Mouse (Mus musculus): Measurements from ENCODE around the gene Trpm8.

DNA sequence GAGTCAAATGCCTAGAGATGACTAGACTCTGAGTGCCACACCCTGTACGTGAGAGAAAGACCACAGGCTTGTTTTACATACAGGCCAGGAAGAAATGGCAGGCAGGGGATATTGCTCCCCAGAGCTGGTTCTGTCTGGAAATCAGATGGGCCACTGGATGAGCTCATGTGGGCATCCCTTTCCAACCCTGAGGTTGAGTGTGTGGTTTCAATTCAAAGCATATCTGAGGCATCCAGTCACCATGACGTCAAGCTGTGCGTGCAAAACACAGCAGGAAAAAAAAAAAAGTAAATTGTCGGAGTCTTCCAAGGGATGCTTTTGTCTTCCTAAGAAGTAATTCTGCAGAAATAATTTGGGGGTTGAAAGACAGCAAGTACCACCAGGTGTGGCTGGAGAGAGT lies 83.6 kb downstream of the Trpm8 start:
- TF ChIP-seq GATA1 (IDR thresholded peaks at IDR 0.05; ENCODE audit: low read length) (no peak), TAL1 (IDR thresholded peaks at IDR 0.05; ENCODE audit: low read length) (no peak)
